Mouse (Mus musculus): ENCODE data around the gene Myo1b. TPM values are rescaled to one million over a fixed set of nuclear protein-coding genes. Genes with fewer than 3 reads are reported as not detected.

Myo1b gene
- polyA plus RNA-seq, 1 experiment from 2014 or later, result 109 TPM

- Histone ChIP-seq H3K4me2 (ENCODE audit: low read depth, low read length, severe bottlenecking) (no peak overlapping the region), H3K27me3 (ENCODE audit: control insufficient read depth, insufficient read depth, low read length) (no peaks in the 10 kb centered on the region), H3K27ac (ENCODE audit: low read depth, low read length) (no peak overlapping the region), H3K4me1 (replicated peaks; ENCODE audit: control insufficient read depth, insufficient read depth, low read length) (no peaks in the 10 kb centered on the region), H3K36me3 (ENCODE audit: control insufficient read depth, insufficient read depth, low read length) (peaks cover 2% of the 10 kb centered on the region), H3K4me3 (ENCODE audit: low read depth, low read length) (no peak overlapping the region), H3K9ac (ENCODE audit: low read length) (no peak overlapping the region), H3K9me3 (ENCODE audit: control insufficient read depth, low read length) (no peaks in the 10 kb centered on the region)
- DNase-seq (ENCODE audit: low spot score), result no peak
- no peak for ATAC-seq (replicated peaks; ENCODE audit: low FRiP score)
- 94% methylated on average over 7 of the region's 7 CpGs for WGBS
These were observed 137.6 kb downstream of the Myo1b start for GRCm38 (mm10) chr1:51778241-51778640.

GRCm38 (mm10) chr1:51770504-51770871, 145.4 kb downstream of the Myo1b start:
- Histone ChIP-seq H3K27ac (ENCODE audit: low read depth, low read length) (no peak overlapping the region), H3K9me3 (ENCODE audit: control insufficient read depth, low read length) (no peaks in the 10 kb centered on the region), H3K4me2 (ENCODE audit: low read depth, low read length, severe bottlenecking) (no peak overlapping the region), H3K36me3 (ENCODE audit: control insufficient read depth, insufficient read depth, low read length) (no peaks in the 10 kb centered on the region; the same call in 1 of the 2 replicates), H3K4me3 (ENCODE audit: low read depth, low read length) (no peak overlapping the region), H3K27me3 (ENCODE audit: control insufficient read depth, insufficient read depth, low read length) (no peaks in the 10 kb centered on the region), H3K9ac (ENCODE audit: low read length) (no peak overlapping the region), H3K4me1 (replicated peaks; ENCODE audit: control insufficient read depth, insufficient read depth, low read length) (no peaks in the 10 kb centered on the region)
- ATAC-seq (replicated peaks; ENCODE audit: low FRiP score) (no peak), DNase-seq (ENCODE audit: low spot score) (no peak)
- WGBS, result 90% methylated on average over 5 of the region's 5 CpGs

GRCm38 (mm10) chr1:51769815-51770503, 145.9 kb downstream of the Myo1b start:
- no peak overlapping the region for H3K27ac ChIP-seq (ENCODE audit: low read depth, low read length)
- DNase-seq (ENCODE audit: low spot score) (no peak), ATAC-seq (replicated peaks; ENCODE audit: low FRiP score) (no peak)
- H3K27me3 ChIP-seq (ENCODE audit: control insufficient read depth, insufficient read depth, low read length), result no peaks in the 10 kb centered on the region
- no peaks in the 10 kb centered on the region for H3K9me3 ChIP-seq (ENCODE audit: control insufficient read depth, low read length)
- H3K4me3 ChIP-seq (ENCODE audit: low read depth, low read length), result no peak overlapping the region
- H3K36me3 ChIP-seq (ENCODE audit: control insufficient read depth, insufficient read depth, low read length), result no peaks in the 10 kb centered on the region; the same call in 1 of the 2 replicates
- H3K9ac ChIP-seq (ENCODE audit: low read length), result no peak overlapping the region
- H3K4me2 ChIP-seq (ENCODE audit: low read depth, low read length, severe bottlenecking), result no peak overlapping the region
- WGBS, result 89% methylated on average over 12 of the region's 12 CpGs
- H3K4me1 ChIP-seq (replicated peaks; ENCODE audit: control insufficient read depth, insufficient read depth, low read length), result no peaks in the 10 kb centered on the region

- no peaks in the 10 kb centered on the region for H3K27me3 ChIP-seq (ENCODE audit: control insufficient read depth, insufficient read depth, low read length)
- no peak overlapping the region for H3K4me2 ChIP-seq (ENCODE audit: low read depth, low read length, severe bottlenecking)
- DNase-seq (ENCODE audit: low spot score), result no peak
- H3K9me3 ChIP-seq (ENCODE audit: control insufficient read depth, low read length), result no peaks in the 10 kb centered on the region
- no peak overlapping the region for H3K27ac ChIP-seq (ENCODE audit: low read depth, low read length)
- H3K4me3 ChIP-seq (ENCODE audit: low read depth, low read length), result no peak overlapping the region
- no peak overlapping the region for H3K9ac ChIP-seq (ENCODE audit: low read length)
- no peaks in the 10 kb centered on the region for H3K4me1 ChIP-seq (replicated peaks; ENCODE audit: control insufficient read depth, insufficient read depth, low read length)
- no peaks in the 10 kb centered on the region; the same call in 1 of the 2 replicates for H3K36me3 ChIP-seq (ENCODE audit: control insufficient read depth, insufficient read depth, low read length)
- ATAC-seq (replicated peaks; ENCODE audit: low FRiP score), result no peak
- 96% methylated on average over 4 of the region's 4 CpGs for WGBS
These were observed 149.6 kb downstream of the Myo1b start for GRCm38 (mm10) chr1:51766271-51766670.

GRCm38 (mm10) chr1:51765156-51765555, 150.7 kb downstream of the Myo1b start:
- Histone ChIP-seq H3K9me3 (ENCODE audit: control insufficient read depth, low read length) (no peaks in the 10 kb centered on the region), H3K4me2 (ENCODE audit: low read depth, low read length, severe bottlenecking) (no peak overlapping the region), H3K27me3 (ENCODE audit: control insufficient read depth, insufficient read depth, low read length) (no peaks in the 10 kb centered on the region), H3K36me3 (ENCODE audit: control insufficient read depth, insufficient read depth, low read length) (no peaks in the 10 kb centered on the region), H3K4me1 (replicated peaks; ENCODE audit: control insufficient read depth, insufficient read depth, low read length) (no peaks in the 10 kb centered on the region), H3K9ac (ENCODE audit: low read length) (no peak overlapping the region), H3K27ac (ENCODE audit: low read depth, low read length) (no peak overlapping the region), H3K4me3 (ENCODE audit: low read depth, low read length) (no peak overlapping the region)
- ATAC-seq (replicated peaks; ENCODE audit: low FRiP score) (no peak), DNase-seq (ENCODE audit: low spot score) (no peak)
- 93% methylated on average over 5 of the region's 5 CpGs for WGBS

- no peak for ATAC-seq (replicated peaks; ENCODE audit: low FRiP score)
- 71% methylated on average over 6 of the region's 6 CpGs for WGBS
- H3K9me3 ChIP-seq (ENCODE audit: control insufficient read depth, low read length), result no peaks in the 10 kb centered on the region
- H3K36me3 ChIP-seq (ENCODE audit: control insufficient read depth, insufficient read depth, low read length), result no peaks in the 10 kb centered on the region; the same call in 1 of the 2 replicates
- no peak overlapping the region for H3K27ac ChIP-seq (ENCODE audit: low read depth, low read length)
- no peak overlapping the region for H3K4me2 ChIP-seq (ENCODE audit: low read depth, low read length, severe bottlenecking)
- no peak overlapping the region for H3K4me3 ChIP-seq (ENCODE audit: low read depth, low read length)
- no peaks in the 10 kb centered on the region for H3K27me3 ChIP-seq (ENCODE audit: control insufficient read depth, insufficient read depth, low read length)
- H3K4me1 ChIP-seq (replicated peaks; ENCODE audit: control insufficient read depth, insufficient read depth, low read length), result no peaks in the 10 kb centered on the region
- DNase-seq (ENCODE audit: low spot score), result no peak
- no peak overlapping the region for H3K9ac ChIP-seq (ENCODE audit: low read length)
These were observed 156.2 kb downstream of the Myo1b start for GRCm38 (mm10) chr1:51759657-51760056.

GRCm38 (mm10) chr1:51758326-51759109, 157.4 kb downstream of the Myo1b start:
- Histone ChIP-seq H3K36me3 (ENCODE audit: control insufficient read depth, insufficient read depth, low read length) (no peaks in the 10 kb centered on the region; the same call in 1 of the 2 replicates), H3K4me3 (ENCODE audit: low read depth, low read length) (no peak overlapping the region), H3K27me3 (ENCODE audit: control insufficient read depth, insufficient read depth, low read length) (no peaks in the 10 kb centered on the region), H3K4me1 (replicated peaks; ENCODE audit: control insufficient read depth, insufficient read depth, low read length) (no peaks in the 10 kb centered on the region), H3K9ac (ENCODE audit: low read length) (no peak overlapping the region), H3K4me2 (ENCODE audit: low read depth, low read length, severe bottlenecking) (no peak overlapping the region), H3K9me3 (ENCODE audit: control insufficient read depth, low read length) (no peaks in the 10 kb centered on the region), H3K27ac (ENCODE audit: low read depth, low read length) (no peak overlapping the region)
- ATAC-seq (replicated peaks; ENCODE audit: low FRiP score) (no peak), DNase-seq (ENCODE audit: low spot score) (no peak)
- WGBS, result 75% methylated on average over 15 of the region's 15 CpGs

GRCm38 (mm10) chr1:51753621-51754020, 162.2 kb downstream of the Myo1b start:
- Histone ChIP-seq H3K27me3 (ENCODE audit: control insufficient read depth, insufficient read depth, low read length) (no peaks in the 10 kb centered on the region), H3K9ac (ENCODE audit: low read length) (no peak overlapping the region), H3K4me3 (ENCODE audit: low read depth, low read length) (no peak overlapping the region), H3K36me3 (ENCODE audit: control insufficient read depth, insufficient read depth, low read length) (no peaks in the 10 kb centered on the region; the same call in 1 of the 2 replicates), H3K9me3 (ENCODE audit: control insufficient read depth, low read length) (no peaks in the 10 kb centered on the region), H3K4me1 (replicated peaks; ENCODE audit: control insufficient read depth, insufficient read depth, low read length) (no peaks in the 10 kb centered on the region), H3K4me2 (ENCODE audit: low read depth, low read length, severe bottlenecking) (no peak overlapping the region), H3K27ac (ENCODE audit: low read depth, low read length) (no peak overlapping the region)
- WGBS, result 97% methylated on average over 6 of the region's 6 CpGs
- ATAC-seq (replicated peaks; ENCODE audit: low FRiP score) (no peak), DNase-seq (ENCODE audit: low spot score) (no peak)
